Mouse (Mus musculus) liver, embryonic 16.5 days (tissue): ENCODE data around the gene Tcstv3. TPM values are rescaled to one million over a fixed set of nuclear protein-coding genes. Genes with fewer than 3 reads are reported as not detected.

Experiments used
- ATAC-seq: fragments of 200-750 bp; cut with Nextera tagmentation; 2 replicates; pipeline ENCODE4 v1.8.0; 2017; ENCODE audit warnings: low read depth, mild to moderate bottlenecking, moderate number of reproducible peaks, moderate library complexity
- H3K27ac ChIP-seq: fragments of 300-500 bp; sonication (generic); 2 replicates; pipeline ENCODE4 v1.5.1; 2014; ENCODE audit warnings: mild to moderate bottlenecking, low read length
- H3K27me3 ChIP-seq: fragments of 300-500 bp; sonication (generic); 2 replicates; pipeline ENCODE4 v1.6.1; 2014; ENCODE audit warnings: low read depth, low read length, mixed read lengths; ENCODE audit not compliant: control insufficient read depth, insufficient read depth
- H3K36me3 ChIP-seq: fragments of 300-500 bp; sonication (generic); 2 replicates; pipeline ENCODE4 v1.6.1; 2014; ENCODE audit warnings: mild to moderate bottlenecking; ENCODE audit not compliant: control insufficient read depth, insufficient read depth
- H3K4me1 ChIP-seq: fragments of 300-500 bp; sonication (generic); 2 replicates; pipeline ENCODE4 v1.6.1; 2014; ENCODE audit warnings: low read depth, low read length, mixed read lengths; ENCODE audit not compliant: control insufficient read depth
- H3K4me2 ChIP-seq: fragments of 300-500 bp; sonication (generic); 2 replicates; pipeline ENCODE4 v1.6.1; 2014; ENCODE audit warnings: low read depth, low read length, mixed read lengths
- H3K4me3 ChIP-seq: fragments of 300-500 bp; sonication (generic); 2 replicates; pipeline ENCODE4 v1.5.1; 2014; ENCODE audit warnings: low read depth, mild to moderate bottlenecking, low read length
- H3K9ac ChIP-seq: fragments of 300-500 bp; sonication (generic); 2 replicates; pipeline ENCODE4 v1.6.1; 2014; ENCODE audit warnings: low read depth, low read length
- H3K9me3 ChIP-seq: fragments of 300-500 bp; sonication (generic); replicated peaks from 2 replicates; pipeline ENCODE4 v1.6.1; 2016; ENCODE audit warnings: low read length; ENCODE audit not compliant: control insufficient read depth
- WGBS: fragments of 180-500 bp; shearing (Covaris S2); extraction: QIAGEN DNeasy Blood & Tissue Kit; methylation state at CpG from one replicate; pipeline ENCODE4 v1.1.7; 2014; ENCODE audit not compliant: insufficient replicate concordance; 5-methylcytosine and 5-hydroxymethylcytosine counted together
- polyA plus RNA-seq: library from polyadenylated mRNA; unstranded; fragments of >200 nt; fragmentation: Nextera tagmentation; extraction: Ambion mirVana; gene quantifications from 2 replicates; pipeline ENCODE4 v1.2.1, GENCODE M21; 2015

Tcstv3 gene
- polyA plus RNA-seq, 1 experiment from 2014 or later = not detected

GRCm38 (mm10) chr13:120320721-120321120 lies 4.0 kb downstream of the Tcstv3 start:
- 70% methylated on average over 1 of the region's 1 CpGs for WGBS
- peak; percentile 39; the same call in 1 of the 2 replicates for ATAC-seq

More at GRCm38 (mm10) chr13:120320721-120321120, 4.0 kb downstream of the Tcstv3 start:
- no peaks in the 10 kb centered on the region for H3K9me3 ChIP-seq
- no peak overlapping the region for H3K4me2 ChIP-seq
- H3K27me3 ChIP-seq = no peaks in the 10 kb centered on the region
- no peak overlapping the region for H3K27ac ChIP-seq
- no peaks in the 10 kb centered on the region for H3K36me3 ChIP-seq
- H3K4me3 ChIP-seq = no peak overlapping the region
- no peaks in the 10 kb centered on the region for H3K4me1 ChIP-seq
- no peak overlapping the region for H3K9ac ChIP-seq

Other genes with a start within 250 kb of the Tcstv3 start
- gene Gm20767, start 176.6 kb upstream of the Tcstv3 start, polyA plus RNA-seq = not detected in 2 replicates
- not detected in 2 replicates for gene Gm21818, start 144.4 kb upstream of the Tcstv3 start, polyA plus RNA-seq
- not detected in 2 replicates for gene Gm21762, start 100.9 kb upstream of the Tcstv3 start, polyA plus RNA-seq
- gene Gm21731, start 77.8 kb upstream of the Tcstv3 start, polyA plus RNA-seq = not detected in 2 replicates
- not detected in 2 replicates for gene AF067061, start 53.8 kb upstream of the Tcstv3 start, polyA plus RNA-seq
- gene BC147527, start 16.5 kb upstream of the Tcstv3 start, polyA plus RNA-seq = 0.40 and 0.42 TPM in 2 replicates